Mouse (Mus musculus) bone marrow macrophage, adult 2 months (primary cell): ENCODE measurements around the gene Esr1. TPM values are rescaled to one million over a fixed set of nuclear protein-coding genes. Genes with fewer than 3 reads are reported as not detected.
A peak's percentile ranks its signal among the peaks of the same experiment; 100 is the strongest.

Experiments
- H3K27ac ChIP-seq: 2 replicates; pipeline ENCODE4 v1.5.1; 2012; ENCODE audit warnings: low read depth, low read length; ENCODE audit not compliant: insufficient read depth
- H3K4me1 ChIP-seq: 2 replicates; pipeline ENCODE4 v1.6.1; 2012; ENCODE audit warnings: low read length; ENCODE audit not compliant: control insufficient read depth, insufficient read depth
- H3K4me3 ChIP-seq: 2 replicates; pipeline ENCODE4 v1.5.1; 2012; ENCODE audit warnings: mild to moderate bottlenecking, low read length, moderate library complexity; ENCODE audit not compliant: insufficient read depth
- CTCF ChIP-seq: IDR thresholded peaks from 2 replicates; pipeline ENCODE4 v1.5.1; 2012; ENCODE audit warnings: low read depth, mild to moderate bottlenecking, low read length, moderate library complexity
- POLR2A ChIP-seq: IDR thresholded peaks from 2 replicates; pipeline ENCODE4 v1.6.1; 2012; ENCODE audit warnings: mild to moderate bottlenecking, low read depth, low read length, borderline replicate concordance
- polyA plus RNA-seq: library from polyadenylated mRNA; stranded (reverse); fragments of >200 nt; gene quantifications from 2 replicates; pipeline ENCODE4 v1.2.4, GENCODE M21; 2012; ENCODE audit not compliant: missing spikeins, insufficient read depth, insufficient read length

The Esr1 gene
- 5.4 and 5.6 TPM in 2 replicates for polyA plus RNA-seq

DNA sequence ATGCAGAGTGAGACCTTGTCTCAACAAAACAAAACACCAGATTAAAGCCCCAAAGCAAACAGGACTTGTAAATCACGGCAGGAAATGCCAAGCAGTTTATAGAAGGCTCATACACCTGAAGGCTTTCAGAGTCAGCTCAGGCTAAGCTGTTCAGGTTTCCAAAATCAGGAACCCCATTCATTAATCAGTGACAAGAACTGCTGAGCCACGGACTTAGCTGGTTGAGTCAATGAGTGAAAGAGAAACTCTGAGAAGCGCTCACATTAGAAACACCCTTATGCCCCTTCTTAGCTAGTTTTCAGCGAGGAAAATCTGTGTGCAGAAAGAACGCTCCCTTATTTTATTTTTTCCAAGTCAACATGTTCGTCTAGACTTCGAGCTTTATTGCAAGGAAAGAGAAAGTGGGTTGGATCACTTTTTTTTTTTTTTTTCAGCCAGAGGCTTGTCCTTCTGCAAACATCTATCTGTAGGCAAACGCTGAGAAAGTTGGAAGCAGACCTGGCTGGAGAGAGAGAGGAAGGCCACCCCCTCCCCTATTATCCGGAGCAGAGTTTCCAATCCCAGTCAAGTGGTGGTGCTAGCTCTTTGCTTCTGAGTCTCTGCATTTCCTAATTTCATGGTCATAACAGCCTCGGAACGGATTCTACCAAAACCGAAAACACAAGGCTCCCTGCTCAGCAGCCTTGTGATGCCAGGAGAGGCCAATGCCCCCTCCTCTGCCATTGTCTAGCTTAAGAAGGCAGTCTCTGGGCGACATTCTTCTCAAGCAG lies at the start of gene Esr1:
Esr1 (plus strand) TSS at position 208 of the 770 bp plus-strand sequence.
- peaks cover 6% of the 10 kb centered on the region for H3K4me1 ChIP-seq
- H3K4me3 ChIP-seq, result peak within 1 kb of the TSS; percentile 65
- TF ChIP-seq POLR2A, result no peak
- TF ChIP-seq CTCF, result no peak
- peak within 1 kb of the TSS; percentile 61 for H3K27ac ChIP-seq

DNA sequence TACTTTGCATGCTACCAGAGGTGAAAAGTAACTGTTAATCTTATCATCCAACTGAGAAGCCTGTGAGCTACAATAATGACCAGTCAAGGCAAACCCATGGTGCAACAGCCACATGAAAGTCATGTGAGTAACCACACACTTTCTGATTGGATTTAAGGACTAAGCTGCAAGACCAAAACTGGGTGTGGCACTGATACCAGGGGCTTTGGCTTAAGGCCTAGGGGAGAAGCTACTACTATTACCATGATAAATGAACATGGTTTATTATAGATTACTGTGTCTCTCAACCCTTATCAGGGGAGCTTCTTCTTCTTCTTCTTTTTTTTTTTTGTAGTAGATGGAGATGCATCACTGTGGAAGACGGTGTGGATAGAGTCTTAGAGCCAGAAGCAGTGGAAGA lies 46.2 kb upstream of the Esr1 start:
- no peaks in the 10 kb centered on the region for H3K4me1 ChIP-seq
- no peak overlapping the region for H3K27ac ChIP-seq
- no peak overlapping the region for H3K4me3 ChIP-seq
- TF ChIP-seq POLR2A (no peak), CTCF (no peak)

DNA sequence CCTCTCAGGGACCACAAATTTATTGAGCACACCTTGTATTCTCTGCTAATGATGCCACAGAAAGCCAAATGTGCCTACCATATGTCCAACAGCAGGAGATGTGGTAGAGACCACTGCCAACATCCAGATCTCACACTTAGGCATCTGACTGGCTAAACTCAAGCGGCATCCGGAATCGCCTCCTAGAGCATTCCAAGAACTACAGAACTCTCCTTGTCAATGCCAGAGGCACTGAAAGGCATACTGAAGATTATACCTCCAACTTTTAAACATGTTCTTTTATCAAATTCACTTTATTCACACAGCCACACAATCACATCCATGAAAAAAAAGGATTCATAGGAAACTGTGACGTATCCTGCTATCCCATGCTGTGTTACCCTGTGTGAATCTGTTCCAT lies 40.6 kb upstream of the Esr1 start:
- TF ChIP-seq CTCF, result no peak
- no peak for TF ChIP-seq POLR2A
- Histone ChIP-seq H3K4me3 (no peak overlapping the region), H3K27ac (no peak overlapping the region), H3K4me1 (no peaks in the 10 kb centered on the region)

DNA sequence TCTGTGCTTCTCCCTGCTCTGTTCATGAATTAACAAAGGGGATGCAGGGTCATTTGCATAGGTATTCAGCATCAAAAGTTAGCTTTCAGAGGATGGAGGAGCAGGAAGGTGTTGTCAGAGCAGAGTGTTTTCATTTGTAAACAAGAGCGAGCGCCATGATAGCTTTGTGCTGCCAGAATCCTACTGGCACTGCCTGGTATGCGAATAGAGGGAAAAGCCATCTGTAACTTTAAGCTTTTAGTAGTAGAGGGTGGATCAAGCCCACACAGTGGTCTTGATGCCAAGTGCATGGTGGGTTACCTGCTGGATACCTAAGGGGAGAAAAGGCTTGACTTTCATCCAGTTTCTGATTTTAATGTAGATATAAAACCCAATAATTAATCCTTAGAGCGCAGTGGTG lies 40.1 kb upstream of the Esr1 start:
- Histone ChIP-seq H3K4me3 (no peak overlapping the region), H3K27ac (no peak overlapping the region), H3K4me1 (no peaks in the 10 kb centered on the region)
- no peak for TF ChIP-seq CTCF
- no peak for TF ChIP-seq POLR2A

DNA sequence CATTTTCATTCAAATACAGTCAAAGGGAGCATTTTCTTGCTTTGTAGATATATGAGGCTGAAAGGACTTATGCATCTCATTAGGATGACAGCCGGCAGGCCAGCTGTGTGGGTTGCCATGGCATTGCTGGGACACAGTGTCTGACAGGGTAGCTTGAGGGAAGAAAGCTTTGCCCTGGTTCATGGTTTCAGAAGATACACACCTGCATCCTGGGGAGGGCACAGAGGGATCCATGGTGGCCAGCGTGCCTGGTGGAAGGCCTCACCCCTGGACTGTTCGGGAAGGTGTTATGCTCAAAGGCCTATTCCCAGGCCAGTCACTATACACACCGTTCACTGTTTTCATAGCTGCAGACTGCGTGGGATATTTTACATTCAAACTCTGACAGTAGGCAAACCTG lies 29.5 kb upstream of the Esr1 start:
- H3K4me3 ChIP-seq, result no peak overlapping the region
- H3K4me1 ChIP-seq, result no peaks in the 10 kb centered on the region
- no peak for TF ChIP-seq POLR2A
- TF ChIP-seq CTCF, result no peak
- H3K27ac ChIP-seq, result no peak overlapping the region

DNA sequence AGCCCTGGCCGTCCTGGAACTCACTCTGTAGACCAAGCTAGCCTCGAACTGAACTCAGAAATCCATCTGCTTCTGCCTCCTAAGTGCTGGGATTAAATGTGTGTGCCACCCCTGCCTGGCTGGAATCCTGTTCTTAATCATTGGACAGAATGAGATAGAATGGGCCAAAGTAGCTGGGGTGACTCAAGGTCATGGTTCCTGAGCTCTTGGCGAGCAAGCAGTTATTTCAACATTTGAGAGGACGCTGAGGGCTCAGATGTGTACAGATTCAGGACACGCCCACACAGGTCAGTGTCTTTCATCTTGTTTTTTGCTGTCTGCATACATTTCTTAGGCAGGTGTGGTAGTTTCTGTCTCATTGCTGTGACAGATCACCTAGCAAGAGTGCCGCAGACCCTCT lies 24.7 kb upstream of the Esr1 start:
- no peaks in the 10 kb centered on the region for H3K4me1 ChIP-seq
- no peak overlapping the region for H3K4me3 ChIP-seq
- H3K27ac ChIP-seq, result no peak overlapping the region
- no peak for TF ChIP-seq POLR2A
- no peak for TF ChIP-seq CTCF

DNA sequence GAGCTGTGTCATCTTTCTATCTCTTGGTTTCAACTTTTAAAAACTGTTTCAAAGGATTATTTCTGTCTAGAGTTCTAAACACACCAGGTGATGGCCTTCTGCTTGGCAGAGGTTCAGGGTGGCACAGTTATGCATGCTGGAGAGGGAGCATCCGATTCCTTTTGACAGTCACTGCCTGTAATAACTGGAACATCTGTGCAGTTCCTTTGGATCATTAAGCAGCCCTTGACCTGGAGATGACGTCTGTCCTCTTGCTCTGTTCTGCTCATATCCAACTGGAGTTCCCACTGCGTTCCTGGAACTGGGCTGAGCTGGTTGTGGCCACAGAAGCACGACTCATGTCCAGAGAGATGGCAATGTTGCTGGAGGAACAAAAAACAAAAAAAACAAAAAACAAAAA lies 21.8 kb upstream of the Esr1 start:
- Histone ChIP-seq H3K27ac (no peak overlapping the region), H3K4me3 (no peak overlapping the region), H3K4me1 (no peaks in the 10 kb centered on the region)
- TF ChIP-seq POLR2A (no peak), CTCF (no peak)

DNA sequence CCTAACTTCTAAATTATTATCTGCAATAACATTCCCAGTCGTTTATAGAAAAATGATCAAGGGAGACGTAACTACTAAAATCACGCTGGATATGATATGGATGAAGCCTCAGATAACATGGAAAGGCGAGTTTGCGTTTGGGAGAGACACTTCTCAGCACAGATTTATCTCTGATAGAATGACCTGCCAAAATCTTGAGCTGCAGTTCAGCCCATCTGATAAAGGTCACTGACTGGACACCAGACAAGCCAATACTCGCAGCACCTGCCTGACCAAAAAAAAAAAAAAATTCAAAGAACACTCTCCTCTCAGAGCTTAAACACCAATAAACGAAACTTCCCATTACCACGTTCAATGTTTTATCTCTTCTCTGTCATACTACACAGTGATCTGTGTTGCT lies 20.4 kb upstream of the Esr1 start:
- no peak overlapping the region for H3K4me3 ChIP-seq
- TF ChIP-seq POLR2A (no peak), CTCF (no peak)
- H3K27ac ChIP-seq, result no peak overlapping the region
- no peaks in the 10 kb centered on the region for H3K4me1 ChIP-seq

DNA sequence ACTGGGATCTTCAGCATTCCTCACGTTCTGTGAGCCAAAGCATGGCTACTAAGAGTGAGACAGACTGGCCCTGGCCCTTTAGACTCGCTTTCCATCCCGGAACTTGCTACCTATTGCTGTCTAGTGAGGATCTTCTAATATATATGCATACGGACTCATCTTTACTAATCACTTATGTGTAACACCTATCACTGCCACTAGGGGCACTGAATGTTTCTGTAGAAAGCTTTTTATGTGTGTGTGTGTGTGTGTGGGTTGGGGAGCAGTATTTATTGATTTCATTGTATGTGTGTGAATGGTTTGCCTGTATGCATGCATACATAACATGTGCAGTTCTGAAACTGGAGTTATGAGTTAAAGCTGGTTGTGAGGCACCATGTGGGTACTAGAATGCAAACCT lies 17.6 kb upstream of the Esr1 start:
- no peak overlapping the region for H3K27ac ChIP-seq
- TF ChIP-seq POLR2A (no peak), CTCF (no peak)
- no peaks in the 10 kb centered on the region for H3K4me1 ChIP-seq
- no peak overlapping the region for H3K4me3 ChIP-seq

DNA sequence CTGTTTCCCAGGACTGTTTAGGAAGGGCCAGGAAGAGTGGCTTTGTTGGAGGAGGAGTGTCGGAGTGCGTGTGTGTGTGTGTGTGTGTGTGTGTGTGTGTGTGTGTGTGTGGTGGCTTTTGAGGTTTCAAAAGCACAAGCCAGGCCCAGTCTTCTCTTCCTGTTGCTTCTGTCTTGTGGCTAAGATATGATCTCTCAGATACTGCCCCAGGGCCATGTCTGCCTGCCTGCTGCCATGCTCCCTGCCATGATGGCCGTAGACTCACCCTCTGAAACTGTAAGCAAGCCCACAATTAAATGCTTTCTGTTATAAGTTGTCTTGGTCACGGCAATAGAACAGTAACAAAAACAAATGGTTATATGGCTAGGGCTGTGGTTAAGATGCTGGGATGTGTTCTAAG lies 14.2 kb upstream of the Esr1 start:
- TF ChIP-seq CTCF (no peak), POLR2A (no peak)
- H3K27ac ChIP-seq, result no peak overlapping the region
- H3K4me1 ChIP-seq, result no peaks in the 10 kb centered on the region
- no peak overlapping the region for H3K4me3 ChIP-seq
